Mouse (Mus musculus) G1E (cell line): ENCODE data around the gene 2010300C02Rik.

ENCODE experiments used
- CTCF ChIP-seq: IDR thresholded peaks from 2 replicates; pipeline ENCODE4 v1.5.1; 2012; ENCODE audit warnings: low read depth, low read length, inconsistent platforms, mixed read lengths
- TAL1 ChIP-seq: conservative IDR thresholded peaks from 2 replicates; pipeline ENCODE4 v1.6.1; 2012; ENCODE audit warnings: low read depth, low read length, inconsistent platforms, mixed read lengths

GRCm38 (mm10) chr1:37637571-37637970, 82.3 kb downstream of the 2010300C02Rik start:
- no peak for TF ChIP-seq CTCF
- no peak for TF ChIP-seq TAL1
